Comparison of ENCODE assay signal across 23 mouse cellular contexts in genomic region chr6:50011071-50011470, GRCm38 (mm10).
DNase-seq lines count a peak whose midpoint lies in the region; ATAC-seq and TF ChIP-seq lines count a peak whose summit lies in the region.
"Had no signal": no experiment of that assay in that cellular context is flagged by ENCODE, and none has a peak within 500 bp of the region (broad histone marks: within the 10 kb centered on the region; RNA-seq: fewer than 3 reads in every experiment).

No protein-coding gene starts in this region.

- no peak overlapping the region for H3K27ac ChIP-seq in liver, embryonic 14.5 days
- H3K27ac ChIP-seq in liver, embryonic 11.5 days (ENCODE audit: low read depth, low read length), result no peak overlapping the region
- H3K27ac ChIP-seq in neural tube, embryonic 15.5 days (replicated peaks), result 0 out of 2 replicates have a peak overlapping the region, but pooled peaks have one; percentile 25
- H3K27ac ChIP-seq: embryonic facial prominence, embryonic 13.5 days; forebrain, embryonic 13.5 days; gastrocnemius, adult 2 months; limb, embryonic 15.5 days; midbrain, embryonic 15.5 days; stomach, embryonic 15.5 days had no signal

- no peak overlapping the region for H3K4me2 ChIP-seq in liver, embryonic 14.5 days (ENCODE audit: low read depth)
- H3K4me2 ChIP-seq in liver, embryonic 11.5 days, result no peak overlapping the region
- H3K4me2 ChIP-seq in neural tube, embryonic 15.5 days, result no peak overlapping the region
- H3K4me2 ChIP-seq: embryonic facial prominence, embryonic 13.5 days; forebrain, embryonic 13.5 days; limb, embryonic 15.5 days; midbrain, embryonic 15.5 days; stomach, embryonic 15.5 days had no signal

- DNase-seq in liver, embryonic 14.5 days (ENCODE audit: low read depth in 3 of 3, low spot score in 3 of 3), result no peak
- no peak for DNase-seq in liver, embryonic 11.5 days (ENCODE audit: low spot score)
- DNase-seq in T-cell, adult 2 months (ENCODE audit: low spot score), result peak; percentile 41
- peak; percentile 54 for DNase-seq in thymus, postnatal 14 days
- DNase-seq in urinary bladder, adult 2 months (ENCODE audit: low spot score), result no peak
- no peak for DNase-seq in cerebellum, adult 18-20 months
- DNase-seq in right cerebral cortex, postnatal 25 days, result no peak
- DNase-seq: adrenal gland, postnatal 36 days; cerebellum, adult 11 months; cerebellum, postnatal 10 days; gastrocnemius, adult 2 months; heart, postnatal 4 days; kidney, postnatal 4 days; left cerebral cortex, postnatal 4 days; lung, postnatal 4 days had no signal

- TF ChIP-seq CTCF in liver, embryonic 14.5 days (IDR thresholded peaks at IDR 0.05; ENCODE audit: low read depth), result 0 out of 2 replicates have a peak, but pooled peaks have one; percentile 3

- TF ChIP-seq EP300 in liver, embryonic 14.5 days (IDR thresholded peaks at IDR 0.05; ENCODE audit: low read depth), result no peak

- no peaks in the 10 kb centered on the region for H3K9me3 ChIP-seq in liver, embryonic 14.5 days (ENCODE audit: control insufficient read depth, low read length)
- no peaks in the 10 kb centered on the region for H3K9me3 ChIP-seq in liver, embryonic 11.5 days (ENCODE audit: control insufficient read depth, low read length)
- H3K9me3 ChIP-seq in neural tube, embryonic 15.5 days (replicated peaks), result no peaks in the 10 kb centered on the region
- H3K9me3 ChIP-seq: embryonic facial prominence, embryonic 13.5 days; forebrain, embryonic 13.5 days; limb, embryonic 15.5 days; midbrain, embryonic 15.5 days; stomach, embryonic 15.5 days had no signal

- no peaks in the 10 kb centered on the region for H3K36me3 ChIP-seq in liver, embryonic 14.5 days (replicated peaks; ENCODE audit: control insufficient read depth, insufficient read depth, low read depth)
- no peaks in the 10 kb centered on the region for H3K36me3 ChIP-seq in liver, embryonic 11.5 days (ENCODE audit: control insufficient read depth, insufficient read depth, low read length)
- no peaks in the 10 kb centered on the region for H3K36me3 ChIP-seq in neural tube, embryonic 15.5 days
- H3K36me3 ChIP-seq: embryonic facial prominence, embryonic 13.5 days; limb, embryonic 15.5 days; midbrain, embryonic 15.5 days; stomach, embryonic 15.5 days had no signal

- no peak overlapping the region for H3K4me3 ChIP-seq in liver, embryonic 14.5 days (ENCODE audit: insufficient read depth in 1 of 2, low read depth in 2 of 2, low read length in 2 of 2)
- H3K4me3 ChIP-seq in liver, embryonic 11.5 days (ENCODE audit: low read depth, low read length), result no peak overlapping the region
- no peak overlapping the region for H3K4me3 ChIP-seq in neural tube, embryonic 15.5 days (replicated peaks)
- H3K4me3 ChIP-seq: embryonic facial prominence, embryonic 13.5 days; erythroblast, embryonic 14.5 days; forebrain, embryonic 13.5 days; gastrocnemius, adult 2 months; limb, embryonic 15.5 days; midbrain, embryonic 15.5 days; stomach, embryonic 15.5 days had no signal

- no peak for ATAC-seq in liver, embryonic 14.5 days (ENCODE audit: insufficient read depth)
- ATAC-seq in liver, embryonic 11.5 days (replicated peaks; ENCODE audit: low FRiP score), result no peak
- no peak for ATAC-seq in neural tube, embryonic 15.5 days (ENCODE audit: low FRiP score)
- ATAC-seq: forebrain, embryonic 13.5 days; intestine, postnatal 0 days; midbrain, embryonic 15.5 days had no signal

- no peak overlapping the region for H3K9ac ChIP-seq in liver, embryonic 14.5 days (replicated peaks)
- no peak overlapping the region for H3K9ac ChIP-seq in liver, embryonic 11.5 days (ENCODE audit: low read depth, low read length)
- H3K9ac ChIP-seq in neural tube, embryonic 15.5 days (replicated peaks), result no peak overlapping the region
- H3K9ac ChIP-seq: embryonic facial prominence, embryonic 13.5 days; forebrain, embryonic 13.5 days; limb, embryonic 15.5 days; midbrain, embryonic 15.5 days; stomach, embryonic 15.5 days had no signal

- H3K4me1 ChIP-seq in liver, embryonic 14.5 days (replicated peaks; ENCODE audit: control insufficient read depth in 2 of 2, insufficient read depth in 2 of 2, low read length in 1 of 2), result peaks cover 0 to 14% of the 10 kb centered on the region in 2 experiments; a peak in 2 of 4 replicates
- peaks cover 8% of the 10 kb centered on the region; the same call in 1 of the 2 replicates for H3K4me1 ChIP-seq in liver, embryonic 11.5 days (replicated peaks; ENCODE audit: control insufficient read depth, insufficient read depth, low read length)
- peaks cover 29% of the 10 kb centered on the region for H3K4me1 ChIP-seq in neural tube, embryonic 15.5 days
- H3K4me1 ChIP-seq: embryonic facial prominence, embryonic 13.5 days; midbrain, embryonic 15.5 days had no signal

- WGBS in liver, embryonic 14.5 days (ENCODE audit: insufficient replicate concordance), result 18% methylated on average over 12 of the region's 12 CpGs
- 48% methylated on average over 12 of the region's 12 CpGs for WGBS in liver, embryonic 11.5 days
- WGBS in neural tube, embryonic 15.5 days, result 86% methylated on average over 12 of the region's 12 CpGs

- H3K27me3 ChIP-seq in liver, embryonic 14.5 days (ENCODE audit: control insufficient read depth, insufficient read depth, low read length), result no peaks in the 10 kb centered on the region
- no peaks in the 10 kb centered on the region for H3K27me3 ChIP-seq in liver, embryonic 11.5 days (replicated peaks; ENCODE audit: control insufficient read depth, insufficient read depth, low read length)
- H3K27me3 ChIP-seq in neural tube, embryonic 15.5 days (replicated peaks), result no peaks in the 10 kb centered on the region
- H3K27me3 ChIP-seq: embryonic facial prominence, embryonic 13.5 days; forebrain, embryonic 13.5 days; limb, embryonic 15.5 days; midbrain, embryonic 15.5 days; stomach, embryonic 15.5 days had no signal

Comparison
In these comparisons a context has a peak if more than half of its experiments do, and no peak if none do; other contexts are left out.
1. DNase-seq: peak in T-cell, adult 2 months (single experiment) and thymus, postnatal 14 days (single experiment); none in liver, embryonic 14.5 days (0 of 3), liver, embryonic 11.5 days (single experiment), urinary bladder, adult 2 months (single experiment), cerebellum, adult 18-20 months (0 of 2) and right cerebral cortex, postnatal 25 days (single experiment).